ENCODE assay signal across 28 mouse cellular contexts in the genomic region with DNA sequence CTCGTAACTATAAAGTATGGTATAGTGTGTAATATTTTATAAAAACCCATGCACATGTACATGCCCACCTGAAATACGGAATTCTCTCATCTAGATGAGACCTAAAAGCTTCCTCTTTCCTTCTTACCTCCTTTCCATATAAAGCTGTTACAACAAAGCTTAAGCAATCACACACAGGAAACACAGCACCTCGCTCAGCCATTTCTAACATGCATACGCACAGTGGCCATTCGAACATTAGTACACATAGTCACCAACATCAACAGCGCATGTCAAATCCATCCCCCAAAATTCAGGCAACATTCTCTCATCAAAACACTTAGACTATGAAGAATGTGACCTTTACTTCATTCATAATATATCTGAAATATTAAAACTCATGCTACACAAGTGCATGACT.
"Had no signal": no experiment of that assay in that cellular context is flagged by ENCODE, and none has a peak within 500 bp of the region (broad histone marks: within the 10 kb centered on the region; RNA-seq: fewer than 3 reads in every experiment).

No protein-coding gene starts in this region.

- H3K9ac ChIP-seq: embryonic facial prominence, embryonic 12.5 days; embryonic facial prominence, embryonic 13.5 days; embryonic facial prominence, embryonic 15.5 days; forebrain, embryonic 12.5 days; forebrain, embryonic 13.5 days; forebrain, embryonic 15.5 days; forebrain, postnatal 0 days had no signal

- ATAC-seq: forebrain, embryonic 13.5 days; forebrain, embryonic 14.5 days; forebrain, embryonic 15.5 days; forebrain, embryonic 16.5 days; forebrain, postnatal 0 days had no signal

- H3K36me3 ChIP-seq: embryonic facial prominence, embryonic 10.5 days; embryonic facial prominence, embryonic 12.5 days; embryonic facial prominence, embryonic 13.5 days; embryonic facial prominence, embryonic 15.5 days; forebrain, embryonic 10.5 days; forebrain, embryonic 12.5 days; forebrain, embryonic 15.5 days had no signal

- H3K9me3 ChIP-seq: embryonic facial prominence, embryonic 10.5 days; embryonic facial prominence, embryonic 12.5 days; embryonic facial prominence, embryonic 13.5 days; embryonic facial prominence, embryonic 15.5 days; forebrain, embryonic 10.5 days; forebrain, embryonic 12.5 days; forebrain, embryonic 13.5 days; forebrain, embryonic 15.5 days had no signal

- H3K27me3 ChIP-seq: embryonic facial prominence, embryonic 12.5 days; embryonic facial prominence, embryonic 15.5 days; forebrain, embryonic 12.5 days; forebrain, embryonic 13.5 days; forebrain, embryonic 15.5 days had no signal

- DNase-seq: cerebellum, adult 2 months; cerebellum, adult 8-10 months; cerebellum, adult 9-11 months; cerebellum, postnatal 10 days; cerebellum, postnatal 14 days; cerebellum, postnatal 25 days; cerebellum, postnatal 36 days; embryo, embryonic 11 days; forebrain, postnatal 0 days; gastrocnemius, adult 2 months; gastrocnemius, postnatal 10 days; gastrocnemius, postnatal 14 days; gastrocnemius, postnatal 25 days; gastrocnemius, postnatal 36 days; heart, adult 11 months; heart, adult 18-20 months; heart, adult 2 months had no signal

- H3K4me3 ChIP-seq: embryonic facial prominence, embryonic 10.5 days; embryonic facial prominence, embryonic 12.5 days; embryonic facial prominence, embryonic 13.5 days; embryonic facial prominence, embryonic 15.5 days; erythroblast, embryonic 14.5 days; forebrain, embryonic 10.5 days; forebrain, embryonic 12.5 days; forebrain, embryonic 13.5 days; forebrain, embryonic 15.5 days; gastrocnemius, adult 2 months; heart, adult 2 months had no signal

- H3K4me1 ChIP-seq: forebrain, embryonic 12.5 days; forebrain, embryonic 15.5 days had no signal

- H3K4me2 ChIP-seq: embryonic facial prominence, embryonic 12.5 days; embryonic facial prominence, embryonic 13.5 days; embryonic facial prominence, embryonic 15.5 days; forebrain, embryonic 12.5 days; forebrain, embryonic 13.5 days; forebrain, embryonic 15.5 days had no signal

- H3K27ac ChIP-seq: embryonic facial prominence, embryonic 10.5 days; embryonic facial prominence, embryonic 12.5 days; embryonic facial prominence, embryonic 13.5 days; embryonic facial prominence, embryonic 15.5 days; forebrain, embryonic 10.5 days; forebrain, embryonic 12.5 days; forebrain, embryonic 13.5 days; forebrain, embryonic 15.5 days; gastrocnemius, adult 2 months; heart, adult 2 months had no signal
